Mouse (Mus musculus) cortical plate, adult 2 months (tissue): Measurements from ENCODE around the gene Stambpl1.

ENCODE experiments used
- CTCF ChIP-seq: fragments of 200-500 bp; IDR thresholded peaks from 2 replicates; pipeline ENCODE4 v1.5.1; 2011; ENCODE audit warnings: mild to moderate bottlenecking, control low read depth, low read length; ENCODE audit not compliant: insufficient read depth; ENCODE audit errors: extremely low read depth
- POLR2A ChIP-seq: fragments of 200-500 bp; IDR thresholded peaks from 2 replicates; pipeline ENCODE4 v1.6.1; 2011; ENCODE audit warnings: mild to moderate bottlenecking, low read length, control low read depth; ENCODE audit not compliant: insufficient read depth; ENCODE audit errors: extremely low read depth

- TF ChIP-seq CTCF, result no peak
- no peak for TF ChIP-seq POLR2A
Measured at GRCm38 (mm10) chr19:34214136-34214535, 22.1 kb downstream of the Stambpl1 start.
